Mouse (Mus musculus): ENCODE data around the gene B3gnt7. TPM values are rescaled to one million over a fixed set of nuclear protein-coding genes. Genes with fewer than 3 reads are reported as not detected.

Gene B3gnt7
- total RNA-seq, 2 experiments from 2014 or later: 0.50 to 0.67 TPM

GRCm38 (mm10) chr1:86343087-86343645, 40.5 kb downstream of the B3gnt7 start:
- intact Hi-C loops (cut with DNase I): no loop called here
- DNase-seq: no peak

- no peak for DNase-seq
Measured at GRCm38 (mm10) chr1:86343969-86344861, 41.6 kb downstream of the B3gnt7 start.

GRCm38 (mm10) chr1:86345069-86345468, 42.4 kb downstream of the B3gnt7 start:
- no peak for DNase-seq
- intact Hi-C loops (cut with DNase I): no loop called here

More at GRCm38 (mm10) chr1:86343969-86344861, 41.6 kb downstream of the B3gnt7 start:
- intact Hi-C loops (cut with DNase I): no loop called here

DNA sequence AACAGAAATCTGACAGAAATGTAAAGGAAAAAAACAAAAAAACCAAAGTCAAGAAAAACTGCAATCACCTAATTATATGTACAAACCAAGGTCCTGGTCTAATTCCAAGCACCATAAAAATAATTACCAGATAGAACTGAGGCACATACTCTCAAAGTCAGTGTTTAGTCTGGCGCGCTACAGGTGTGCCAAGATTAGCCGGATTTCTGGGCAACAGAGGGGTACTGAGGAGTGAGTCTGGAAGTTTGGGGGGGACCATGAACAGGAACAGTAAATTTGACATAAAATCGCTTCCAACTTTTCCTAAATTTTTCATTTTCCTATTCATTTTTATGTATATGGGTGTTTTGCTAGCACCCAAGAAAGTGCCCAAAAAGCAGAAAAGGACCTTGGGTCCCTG, 43.3 kb downstream of the B3gnt7 start:
- intact Hi-C loops (cut with DNase I): no loop called here

GRCm38 (mm10) chr1:86346851-86347715, 44.5 kb downstream of the B3gnt7 start:
- intact Hi-C loops (cut with DNase I): no loop called here
- no peak for DNase-seq

More for the DNA sequence above, 43.3 kb downstream of the B3gnt7 start:
- DNase-seq: no peak

DNA sequence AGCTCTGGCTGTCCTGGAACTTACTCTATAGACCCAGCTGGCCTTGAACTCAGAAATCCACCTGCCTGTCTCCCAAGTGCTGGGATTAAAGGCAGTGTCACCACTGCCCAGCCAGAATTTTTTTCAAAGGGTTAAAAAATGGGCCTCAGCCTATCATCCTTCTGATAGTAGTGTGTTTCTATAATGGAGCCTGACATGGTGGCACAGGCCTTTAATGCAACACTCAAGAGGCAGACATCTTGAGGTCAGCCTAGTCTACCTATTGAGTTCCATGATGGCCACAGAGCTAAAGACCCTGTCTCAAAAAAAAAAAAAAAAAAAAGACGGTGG, 45.0 kb downstream of the B3gnt7 start:
- intact Hi-C loops (cut with DNase I): no loop called here

GRCm38 (mm10) chr1:86348083-86348482, 45.5 kb downstream of the B3gnt7 start:
- DNase-seq: no peak
- intact Hi-C loops (cut with DNase I): no loop called here

More for the DNA sequence above, 45.0 kb downstream of the B3gnt7 start:
- DNase-seq: no peak

DNA sequence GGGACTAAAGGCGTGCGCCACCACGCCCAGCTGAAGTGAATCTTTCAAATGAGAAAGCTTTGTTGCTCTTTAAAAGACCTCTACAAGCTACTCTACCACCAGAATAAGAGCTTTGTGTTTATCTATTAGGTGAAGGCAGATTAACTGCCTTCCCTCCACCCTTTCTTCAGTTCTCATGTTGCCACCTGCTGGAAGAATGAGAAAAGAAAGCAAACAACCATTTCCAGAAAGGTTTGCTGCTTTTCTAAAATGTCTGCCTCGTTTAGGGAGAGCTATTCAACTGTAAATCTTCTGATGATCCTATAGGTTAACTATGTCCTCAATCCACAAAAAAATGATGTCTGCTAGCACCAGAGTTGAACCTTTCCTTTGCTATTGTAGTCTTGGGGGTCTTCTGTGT, 46.2 kb downstream of the B3gnt7 start:
- DNase-seq: no peak
- intact Hi-C loops (cut with DNase I): no loop called here

GRCm38 (mm10) chr1:86349201-86349600, 46.6 kb downstream of the B3gnt7 start:
- DNase-seq: no peak
- intact Hi-C loops (cut with DNase I): no loop called here

GRCm38 (mm10) chr1:86349696-86350095, 47.1 kb downstream of the B3gnt7 start:
- intact Hi-C loops (cut with DNase I): loop anchor here (10.0 kb wide), 1 partner anchor 265 kb away; no protein-coding TSS in a partner anchor
- DNase-seq: no peak

DNA sequence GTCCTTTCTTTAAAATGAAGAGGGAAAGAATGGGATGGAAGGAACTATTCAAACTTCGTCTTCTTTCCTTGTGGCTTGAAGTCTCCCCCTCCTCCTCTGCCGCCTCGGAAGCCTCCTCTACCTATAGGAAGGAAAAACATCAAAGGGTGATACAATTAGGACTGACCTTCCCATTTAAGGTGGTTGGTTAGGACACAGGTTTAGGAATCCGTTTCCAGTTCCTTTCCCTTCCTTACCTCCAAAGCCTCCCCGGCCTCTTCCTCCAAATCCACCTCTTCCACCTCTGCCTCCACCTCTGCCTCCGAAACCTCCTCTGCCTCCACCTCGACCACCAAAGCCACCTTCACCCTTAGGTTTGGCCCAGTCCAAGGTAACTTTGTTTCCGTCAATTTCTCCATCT, 47.9 kb downstream of the B3gnt7 start:
- no peak for DNase-seq
- intact Hi-C loops (cut with DNase I): loop anchor here (10.0 kb wide), 1 partner anchor 266 kb away; no protein-coding TSS in a partner anchor

DNA sequence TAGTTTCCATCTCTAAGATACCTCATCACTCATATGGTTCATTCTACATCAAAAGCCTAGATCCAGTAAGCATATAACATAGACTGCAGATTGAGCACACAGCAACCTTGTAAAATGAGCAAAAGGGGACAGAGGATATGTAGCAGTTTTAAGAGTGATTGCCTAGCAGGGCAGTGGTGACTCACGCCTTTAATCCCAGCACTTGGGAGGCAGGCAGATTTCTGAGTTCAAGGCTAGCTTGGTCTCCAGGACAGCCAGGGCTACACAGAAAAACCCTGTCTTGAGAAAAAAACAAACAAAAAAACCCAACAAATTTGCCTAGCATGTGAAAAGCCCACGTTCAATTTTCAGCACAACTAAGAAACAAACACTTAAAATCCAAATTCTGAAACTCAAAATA, 51.6 kb downstream of the B3gnt7 start:
- intact Hi-C loops (cut with DNase I): loop anchor here (10.0 kb wide), 1 partner anchor 269 kb away; no protein-coding TSS in a partner anchor
- DNase-seq: no peak

Small RNA genes within 50 kb of the gene (microRNA-seq; reads per million reads assigned to microRNA genes)
- 18.7 to 23.3 reads per million in 2 experiments for gene mmu-mir-3535

Other genes starting within 250 kb of the B3gnt7 start
- 100 to 1,000 TPM; 113 to 118 TPM for gene Psmd1, start 238.4 kb upstream of the B3gnt7 start, total RNA-seq (2021)
- gene Htr2b, start 190.9 kb upstream of the B3gnt7 start, total RNA-seq (2021): under 1 TPM in 1 of 2 experiments, not detected in 1; 0.35 TPM
- gene Gm21972, start 169.2 kb upstream of the B3gnt7 start, total RNA-seq (2021): 1 to 10 TPM in 1 of 2 experiments, not detected in 1; 1.8 TPM
- gene Armc9, start 148.1 kb upstream of the B3gnt7 start, total RNA-seq (2021): 1 to 10 TPM; 5.2 to 5.7 TPM
- gene Ncl, start 56.6 kb downstream of the B3gnt7 start, total RNA-seq (2021): 100 to 1,000 TPM; 168 to 169 TPM
- gene Nmur1, start 123.4 kb downstream of the B3gnt7 start, total RNA-seq (2021): not detected
- not detected for gene Tex44, start 123.5 kb downstream of the B3gnt7 start, total RNA-seq (2021)
- 100 to 1,000 TPM; 535 to 599 TPM for gene Ptma, start 223.9 kb downstream of the B3gnt7 start, total RNA-seq (2021)